In genomic region chr17:84018817-84019216, GRCm38 (mm10) we compare ENCODE assay signal across 26 mouse cellular contexts.
A peak's percentile ranks its signal among the peaks of the same experiment; 100 is the strongest.
DNase-seq lines count a peak whose midpoint lies in the region; ATAC-seq lines count a peak whose summit lies in the region.
"Had no signal": no experiment of that assay in that cellular context is flagged by ENCODE, and none has a peak within 500 bp of the region (broad histone marks: within the 10 kb centered on the region; RNA-seq: fewer than 3 reads in every experiment).

No protein-coding gene starts in this region.

- peak; percentile 53 for DNase-seq in CD4-positive, CD25-positive, alpha-beta regulatory T cell, adult 2 months (ENCODE audit: low read depth, low spot score)
- peak; percentile 42 for DNase-seq in T-cell, adult 2 months (ENCODE audit: low spot score)
- DNase-seq in induced T-regulatory cell, adult 2 months (ENCODE audit: low read depth), result peak; percentile 64
- no peak for DNase-seq in layer of hippocampus, adult 9-10 months (ENCODE audit: low spot score)
- DNase-seq in thymus, postnatal 14 days, result no peak
- DNase-seq in left cerebral cortex, adult 11 months (ENCODE audit: low spot score), result no peak
- DNase-seq: adrenal gland, adult 8-10 months; adrenal gland, postnatal 14 days; adrenal gland, postnatal 36 days; cerebellum, adult 11-12 months; cerebellum, adult 2 months; cerebellum, adult 9-10 months; cerebellum, postnatal 10 days; cerebellum, postnatal 25 days; embryo, embryonic 11 days had no signal

- no peak overlapping the region for H3K4me3 ChIP-seq in liver, embryonic 12.5 days
- H3K4me3 ChIP-seq: embryonic facial prominence, embryonic 13.5 days; embryonic facial prominence, embryonic 15.5 days; erythroblast, embryonic 14.5 days; forebrain, embryonic 10.5 days; forebrain, embryonic 12.5 days had no signal

- no peak overlapping the region for H3K4me2 ChIP-seq in liver, embryonic 12.5 days
- H3K4me2 ChIP-seq: embryonic facial prominence, embryonic 13.5 days; embryonic facial prominence, embryonic 15.5 days; forebrain, embryonic 12.5 days had no signal

- no peaks in the 10 kb centered on the region for H3K9me3 ChIP-seq in liver, embryonic 12.5 days (replicated peaks)
- H3K9me3 ChIP-seq: embryonic facial prominence, embryonic 13.5 days; embryonic facial prominence, embryonic 15.5 days; forebrain, embryonic 12.5 days had no signal

- no peak overlapping the region for H3K9ac ChIP-seq in liver, embryonic 12.5 days
- H3K9ac ChIP-seq: embryonic facial prominence, embryonic 13.5 days; embryonic facial prominence, embryonic 15.5 days; forebrain, embryonic 12.5 days had no signal

- 57% methylated on average over 1 of the region's 1 CpGs for WGBS in liver, embryonic 12.5 days (ENCODE audit: insufficient replicate concordance)

- H3K36me3 ChIP-seq in liver, embryonic 12.5 days, result no peaks in the 10 kb centered on the region
- H3K36me3 ChIP-seq: embryonic facial prominence, embryonic 13.5 days; embryonic facial prominence, embryonic 15.5 days; forebrain, embryonic 10.5 days; forebrain, embryonic 12.5 days; G1E had no signal

- H3K27me3 ChIP-seq in liver, embryonic 12.5 days (replicated peaks), result no peaks in the 10 kb centered on the region
- H3K27me3 ChIP-seq: CH12.LX; embryonic facial prominence, embryonic 13.5 days; embryonic facial prominence, embryonic 15.5 days; forebrain, embryonic 12.5 days; Patski had no signal

- no peak for ATAC-seq in liver, embryonic 12.5 days
- ATAC-seq: forebrain, embryonic 14.5 days; forebrain, embryonic 16.5 days; Patski had no signal

- 0 out of 2 replicates have a peak, but pooled peaks cover 4% of the 10 kb centered on the region for H3K4me1 ChIP-seq in liver, embryonic 12.5 days
- H3K4me1 ChIP-seq: embryonic facial prominence, embryonic 13.5 days; embryonic facial prominence, embryonic 15.5 days; forebrain, embryonic 12.5 days had no signal

- no peak overlapping the region for H3K27ac ChIP-seq in liver, embryonic 12.5 days
- H3K27ac ChIP-seq: embryonic facial prominence, embryonic 13.5 days; embryonic facial prominence, embryonic 15.5 days; forebrain, embryonic 10.5 days; forebrain, embryonic 12.5 days had no signal

Comparison
In these comparisons a context has a peak if more than half of its experiments do, and no peak if none do; other contexts are left out.
1. DNase-seq: peak in CD4-positive, CD25-positive, alpha-beta regulatory T cell, adult 2 months (single experiment), T-cell, adult 2 months (single experiment) and induced T-regulatory cell, adult 2 months (single experiment); none in layer of hippocampus, adult 9-10 months (single experiment), thymus, postnatal 14 days (single experiment) and left cerebral cortex, adult 11 months (single experiment).